Mouse (Mus musculus): ENCODE measurements at regions not wholly inside any gene's neighbourhood (a gene's known extent, or its start where the extent isn't known, plus 50 kb on each side); places are given as distances from the start of the nearest gene placed in this dataset.
"Not testable (repeated sequence)": the region's sequence is repeated elsewhere in the genome, so short reads cannot be mapped to it uniquely, and the experiment has no call there.

- TF ChIP-seq CTCF, EP300 (IDR thresholded peaks at IDR 0.05; ENCODE audit: low read depth): not testable (repeated sequence)
These were observed 722.3 kb upstream of the Impad1 start for GRCm38 (mm10) chr4:5515426-5515825.

Measured in liver, embryonic 14.5 days (tissue).